Mouse (Mus musculus) embryonic fibroblast, embryonic 13.5 days (primary cell): Measurements from ENCODE around the gene Eefsec.

Experiments used
- CTCF ChIP-seq: IDR thresholded peaks from 2 replicates; pipeline ENCODE4 v1.5.1; 2011; ENCODE audit warnings: mild to moderate bottlenecking, control low read depth, low read length, moderate library complexity, borderline replicate concordance; ENCODE audit not compliant: insufficient read depth
- POLR2A ChIP-seq: IDR thresholded peaks from 2 replicates; pipeline ENCODE4 v1.6.1; 2011; ENCODE audit warnings: low read depth, mild to moderate bottlenecking, control low read depth, low read length, moderate library complexity

DNA sequence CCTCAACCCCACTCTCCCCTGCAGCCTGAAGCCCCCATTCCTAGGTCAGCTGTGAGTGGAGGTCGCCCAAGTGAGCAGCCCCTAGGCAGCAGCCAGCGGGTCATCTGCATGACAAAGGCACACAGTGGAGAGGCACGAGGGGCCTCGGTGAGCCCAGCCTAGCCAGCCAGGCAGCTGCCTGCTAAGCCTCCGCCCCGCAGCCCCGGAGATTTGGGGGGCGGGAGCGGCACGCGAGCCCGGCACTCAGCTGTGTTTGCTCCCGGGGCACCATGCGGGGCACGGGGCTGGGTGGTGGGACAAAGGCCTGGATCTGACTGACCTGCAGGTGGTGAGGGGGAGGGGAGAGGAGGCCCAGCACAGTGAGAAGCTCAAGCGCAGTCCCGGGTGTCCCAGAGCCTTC, 210.4 kb downstream of the Eefsec start:
- TF ChIP-seq POLR2A (no peak), CTCF (no peak)
